Mouse (Mus musculus) left cerebral cortex, postnatal 36 days (tissue): ENCODE data around the gene Pctp. TPM values are rescaled to one million over a fixed set of nuclear protein-coding genes. Genes with fewer than 3 reads are reported as not detected.

ENCODE experiments used
- DNase-seq, 2 experiments: peaks; one replicate each; pipeline ENCODE4 v3.0.0; 2021 to 2022; ENCODE audit warnings: low spot score in 2 of 2, mixed read lengths in 1 of 2
- intact Hi-C: fragments of 180-260 bp; cut with DNase I; formaldehyde crosslinking; loops from one replicate; pipeline ENCODE4 v1.15.1; 2025
- total RNA-seq, 2 experiments: library from RNA; stranded (reverse); gene quantifications; 2 replicates each; pipeline ENCODE4 v1.2.3; 2021

The Pctp gene
- total RNA-seq, 2 experiments from 2014 or later, result 0.79 to 1.1 TPM

GRCm38 (mm10) chr11:90015281-90015680 lies 12.6 kb upstream of the Pctp start:
- DNase-seq, result no peak
- intact Hi-C loops, result no loop called here

GRCm38 (mm10) chr11:90013657-90014056 lies 11.0 kb upstream of the Pctp start:
- intact Hi-C loops, result no loop called here
- DNase-seq, result no peak

GRCm38 (mm10) chr11:90007791-90008531 lies 5.3 kb upstream of the Pctp start:
- intact Hi-C loops, result no loop called here
- DNase-seq, result no peak

GRCm38 (mm10) chr11:90006111-90006510 lies 3.4 kb upstream of the Pctp start:
- no peak for DNase-seq

GRCm38 (mm10) chr11:90003386-90003785 lies 692 bp upstream of the Pctp start:
- DNase-seq, result no peak
- intact Hi-C loops, result no loop called here

More at GRCm38 (mm10) chr11:90006111-90006510, 3.4 kb upstream of the Pctp start:
- intact Hi-C loops, result no loop called here

- no peak for DNase-seq
- intact Hi-C loops, result no loop called here
Observed at GRCm38 (mm10) chr11:90002987-90003348, 274 bp upstream of the Pctp start.

GRCm38 (mm10) chr11:90001396-90002230 lies 1.1 kb downstream of the Pctp start:
- no peak for DNase-seq
- intact Hi-C loops, result no loop called here

- intact Hi-C loops, result no loop called here
- DNase-seq, result no peak
Observed at GRCm38 (mm10) chr11:90000666-90001065, 2.0 kb downstream of the Pctp start.

- no peak for DNase-seq
- intact Hi-C loops, result loop anchor here (10.0 kb wide), 1 partner anchor 616 kb away; no protein-coding TSS in a partner anchor
Observed at GRCm38 (mm10) chr11:89998996-89999770, 3.5 kb downstream of the Pctp start.

GRCm38 (mm10) chr11:89996856-89997255 lies 5.8 kb downstream of the Pctp start:
- intact Hi-C loops, result loop anchor here (10.0 kb wide), 1 partner anchor 618 kb away; no protein-coding TSS in a partner anchor
- DNase-seq, result no peak

- no peak for DNase-seq
Observed at GRCm38 (mm10) chr11:89996406-89996805, 6.3 kb downstream of the Pctp start.

GRCm38 (mm10) chr11:89995596-89995995 lies 7.1 kb downstream of the Pctp start:
- no peak for DNase-seq
- intact Hi-C loops, result loop anchor here (10.0 kb wide), 1 partner anchor 619 kb away; no protein-coding TSS in a partner anchor

More at GRCm38 (mm10) chr11:89996406-89996805, 6.3 kb downstream of the Pctp start:
- intact Hi-C loops, result loop anchor here (10.0 kb wide), 1 partner anchor 618 kb away; no protein-coding TSS in a partner anchor

GRCm38 (mm10) chr11:89994706-89995105 lies 8.0 kb downstream of the Pctp start:
- intact Hi-C loops, result loop anchor here (10.0 kb wide), 1 partner anchor 620 kb away; no protein-coding TSS in a partner anchor
- DNase-seq, result no peak

GRCm38 (mm10) chr11:89991661-89992060 lies 11.0 kb downstream of the Pctp start:
- intact Hi-C loops, result loop anchor here (10.0 kb wide), 1 partner anchor 623 kb away; no protein-coding TSS in a partner anchor

GRCm38 (mm10) chr11:89988936-89989589 lies 13.6 kb downstream of the Pctp start:
- intact Hi-C loops, result loop anchor here (1.0 kb wide), 1 partner anchor 181 kb away; no protein-coding TSS in a partner anchor
- DNase-seq, result peak; percentile 40 to 51

More at GRCm38 (mm10) chr11:89991661-89992060, 11.0 kb downstream of the Pctp start:
- DNase-seq, result no peak

- no peak for DNase-seq
- intact Hi-C loops, result no loop called here
Observed at GRCm38 (mm10) chr11:89986516-89986915, 16.2 kb downstream of the Pctp start.

GRCm38 (mm10) chr11:89985200-89986187 lies 17.2 kb downstream of the Pctp start:
- intact Hi-C loops, result no loop called here
- no peak for DNase-seq

GRCm38 (mm10) chr11:89984436-89984835 lies 18.3 kb downstream of the Pctp start:
- intact Hi-C loops, result no loop called here
- DNase-seq, result no peak
